Mouse (Mus musculus): Measurements from ENCODE around the gene Arsa.

The Arsa gene

GRCm38 (mm10) chr15:89494970-89495369, 17.7 kb upstream of the Arsa start:
- peak; percentile 24 for DNase-seq (ENCODE audit: low read depth)

GRCm38 (mm10) chr15:89488611-89489117, 11.4 kb upstream of the Arsa start:
- DNase-seq (ENCODE audit: low read depth): no peak

GRCm38 (mm10) chr15:89488182-89488581, 11.0 kb upstream of the Arsa start:
- DNase-seq (ENCODE audit: low read depth): no peak

DNA sequence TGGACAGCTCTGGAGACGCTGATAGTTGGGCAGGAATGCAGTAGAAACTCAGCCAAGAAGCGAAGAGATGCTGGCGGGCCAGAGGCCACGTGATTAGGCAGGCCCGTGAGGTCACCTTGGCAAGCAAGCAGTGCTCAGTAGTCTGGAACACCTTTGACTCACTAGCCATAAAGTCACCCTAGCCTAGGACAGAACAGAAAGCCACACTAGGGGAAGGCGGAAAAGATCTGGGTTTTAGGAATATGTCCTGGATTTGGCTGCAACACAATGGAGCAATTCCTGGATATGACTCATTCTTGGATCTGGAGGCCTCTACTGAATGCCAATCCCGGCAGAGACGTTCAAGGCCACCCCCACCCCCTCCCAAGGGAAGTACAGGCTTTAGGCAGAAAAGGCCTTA, 3.4 kb upstream of the Arsa start:
- DNase-seq (ENCODE audit: low read depth): peak; percentile 94

DNA sequence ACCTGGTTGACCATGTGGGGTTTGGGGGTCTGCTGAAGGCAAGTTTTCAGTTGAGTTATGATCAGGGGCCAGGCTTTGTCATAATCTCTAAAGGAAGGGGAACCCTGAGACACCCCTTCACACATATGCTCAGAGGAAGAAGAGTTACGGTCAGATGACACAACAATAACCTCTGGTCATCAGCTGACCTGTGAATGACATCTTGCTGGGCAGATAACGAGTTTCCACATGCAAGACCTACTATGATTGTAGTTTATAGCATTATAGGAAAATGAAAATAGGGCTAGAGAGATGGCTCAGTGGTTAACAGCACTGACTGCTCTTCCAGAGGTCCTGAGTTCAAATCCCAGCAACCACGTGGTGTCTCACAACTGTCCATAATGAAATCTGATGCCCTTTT, 1.4 kb upstream of the Arsa start:
- no peak for DNase-seq (ENCODE audit: low read depth)

DNA sequence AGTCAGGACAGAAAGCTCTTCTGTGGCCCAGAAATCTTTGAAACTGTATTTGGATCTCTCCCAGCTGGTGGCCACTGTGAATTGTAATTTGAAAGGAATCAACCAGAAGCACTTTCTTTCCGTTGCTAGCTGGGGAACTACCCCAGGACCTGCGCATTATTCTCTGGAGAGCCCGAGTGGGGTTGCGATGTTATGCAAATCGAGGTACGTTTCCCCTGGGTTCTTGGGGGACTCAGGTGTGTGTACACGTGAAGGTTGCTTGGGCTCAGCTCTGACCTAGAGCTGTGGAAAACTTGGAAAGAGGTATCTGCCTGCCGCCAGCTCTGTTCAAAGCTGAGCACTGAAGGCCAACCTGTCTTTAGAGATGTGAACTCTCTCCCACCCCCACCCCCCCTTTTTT, 581 bp upstream of the Arsa start:
- DNase-seq (ENCODE audit: low read depth): no peak

DNA sequence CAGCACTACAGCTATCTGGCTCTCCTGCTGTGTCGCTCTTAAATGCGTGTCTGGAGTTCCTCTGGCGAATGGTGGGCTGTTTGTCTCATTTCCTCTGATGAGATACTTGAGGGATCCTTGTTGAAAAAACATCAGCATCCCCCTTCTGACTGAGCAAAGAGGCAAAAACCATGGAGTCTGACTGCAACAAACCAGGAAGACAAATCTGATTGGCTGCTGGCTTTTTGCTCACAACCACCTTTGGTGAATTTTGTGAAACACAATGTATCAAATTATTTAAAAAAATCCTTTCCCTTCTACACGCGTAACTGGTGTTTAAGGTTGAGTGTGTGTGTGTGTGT, 780 bp downstream of the Arsa start:
- DNase-seq (ENCODE audit: low read depth): peak; percentile 72

- peak; percentile 98 for DNase-seq (ENCODE audit: low read depth)
These were observed 1.4 kb downstream of the Arsa start for GRCm38 (mm10) chr15:89475611-89476474.

- no peak for DNase-seq (ENCODE audit: low read depth)
These were observed 2.0 kb downstream of the Arsa start for GRCm38 (mm10) chr15:89475293-89475600.

DNA sequence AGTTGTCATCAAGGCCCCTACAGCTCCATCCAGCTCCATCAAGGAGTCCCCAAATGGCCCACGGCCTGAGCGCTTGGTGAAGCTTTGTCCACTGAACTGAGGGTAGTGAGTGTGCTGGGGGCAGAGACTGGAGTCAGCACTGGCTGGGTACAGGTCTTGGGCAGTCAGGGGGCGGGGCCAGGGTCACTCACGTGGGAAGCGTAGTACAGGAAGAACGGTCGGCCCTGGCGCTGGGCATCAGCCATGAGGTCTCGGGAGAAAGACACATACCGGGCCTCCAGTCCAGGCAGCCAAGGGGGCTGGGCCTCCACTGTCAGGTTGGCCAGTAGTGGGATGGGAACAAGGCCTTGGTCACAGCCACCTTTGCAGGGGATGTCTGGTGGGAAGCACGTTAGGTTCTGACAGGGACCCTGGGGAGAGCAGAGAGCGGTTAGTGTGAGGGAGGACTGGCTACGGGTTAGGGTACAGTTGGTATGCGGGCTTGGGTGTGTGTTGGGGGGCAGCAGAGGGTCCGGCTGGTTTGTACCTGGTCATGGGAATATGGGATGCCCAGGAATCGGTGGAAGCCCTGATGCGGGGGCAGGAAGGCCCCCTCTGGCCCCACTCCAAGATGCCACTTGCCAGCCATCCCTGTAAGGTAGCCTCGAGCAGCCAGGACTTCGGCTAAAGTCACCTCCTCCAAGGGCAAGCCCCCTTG, 2.5 kb downstream of the Arsa start:
- no peak for DNase-seq (ENCODE audit: low read depth)

GRCm38 (mm10) chr15:89473921-89474320, 3.3 kb downstream of the Arsa start:
- DNase-seq (ENCODE audit: low read depth): no peak

GRCm38 (mm10) chr15:89473370-89473769, 3.9 kb downstream of the Arsa start:
- no peak for DNase-seq (ENCODE audit: low read depth)

DNA sequence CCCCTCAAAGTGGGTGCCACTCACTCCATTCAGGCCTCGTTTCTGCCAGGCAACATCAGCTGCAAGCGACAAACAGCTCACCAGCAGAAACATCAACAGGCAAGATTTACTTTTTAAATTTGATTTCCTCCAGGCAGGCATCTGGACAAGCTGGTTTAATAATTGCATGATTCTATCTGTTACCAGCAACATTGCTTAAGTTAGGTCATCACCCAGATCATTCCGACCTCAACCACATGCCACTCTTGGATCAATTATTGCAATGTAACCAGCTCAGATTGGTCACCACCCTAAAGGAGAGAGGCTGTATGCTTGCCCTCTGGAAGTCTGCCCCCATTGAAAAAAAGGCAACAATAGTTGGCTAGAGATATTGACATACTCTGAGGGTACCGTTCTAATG, 5.7 kb downstream of the Arsa start:
- DNase-seq (ENCODE audit: low read depth): no peak

DNA sequence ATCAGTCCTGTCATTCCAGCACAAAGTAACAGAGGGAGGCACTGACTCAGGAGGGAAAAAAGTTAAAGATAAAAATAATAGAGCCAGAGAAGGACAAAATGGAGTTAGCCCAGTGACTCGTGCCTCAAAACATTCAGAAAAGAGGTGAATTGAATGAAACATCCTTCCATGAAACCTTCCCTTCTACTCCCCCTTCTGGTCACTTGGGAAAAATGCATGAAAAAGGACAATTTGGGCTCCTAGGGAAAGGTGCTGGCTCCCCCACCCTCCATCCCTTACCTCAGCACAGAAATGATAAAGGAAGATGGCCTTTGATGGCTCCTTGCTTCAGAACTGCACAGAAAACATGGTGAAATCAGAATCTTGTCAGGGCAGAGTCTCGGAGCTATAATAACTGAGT, 8.6 kb downstream of the Arsa start:
- peak; percentile 77 for DNase-seq (ENCODE audit: low read depth)

DNA sequence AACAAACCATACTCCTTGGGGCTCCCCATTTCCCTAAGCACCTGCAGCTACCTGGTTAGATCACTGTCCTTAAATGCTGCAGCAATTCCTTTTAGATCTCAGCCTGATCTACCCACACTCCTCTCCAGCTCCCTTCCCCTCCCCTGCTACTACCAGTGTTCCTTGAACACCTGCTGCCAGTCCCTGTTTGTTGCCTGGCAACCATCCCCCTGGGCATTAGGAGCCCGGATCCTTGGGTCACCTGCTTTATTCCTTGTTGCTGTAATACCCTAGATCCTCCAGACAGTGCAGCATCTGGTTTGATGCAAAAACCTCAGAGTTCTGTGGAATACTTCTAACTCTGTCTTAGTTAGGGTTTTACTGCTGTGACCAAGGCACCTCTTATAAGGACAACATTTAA, 12.2 kb downstream of the Arsa start:
- no peak for DNase-seq (ENCODE audit: low read depth)

- DNase-seq (ENCODE audit: low read depth): peak; percentile 62
These were observed 13.6 kb downstream of the Arsa start for GRCm38 (mm10) chr15:89463334-89464235.

DNA sequence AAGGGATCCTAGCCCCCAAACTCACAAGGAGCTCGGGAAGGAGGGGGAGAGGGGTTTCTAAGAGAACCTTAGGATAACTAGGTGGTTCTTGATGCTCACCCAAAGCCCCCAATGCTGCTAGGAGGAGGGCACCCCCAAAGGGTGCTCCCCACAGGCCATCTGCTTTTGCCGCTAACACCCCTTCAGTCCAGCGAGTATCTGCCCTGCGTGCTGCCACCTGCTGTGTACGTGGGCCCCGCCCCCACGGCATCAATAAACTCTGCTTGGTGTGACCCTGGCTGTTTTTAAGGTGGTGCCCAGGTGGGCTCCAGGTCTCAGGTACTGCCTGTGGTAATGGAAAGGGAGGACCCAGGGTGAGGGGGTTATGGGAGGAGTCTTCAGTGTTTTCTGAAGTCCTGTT, 15.0 kb downstream of the Arsa start:
- no peak for DNase-seq (ENCODE audit: low read depth)

GRCm38 (mm10) chr15:89461321-89461720, 15.9 kb downstream of the Arsa start:
- no peak for DNase-seq (ENCODE audit: low read depth)

- DNase-seq (ENCODE audit: low read depth): no peak
These were observed 16.9 kb downstream of the Arsa start for GRCm38 (mm10) chr15:89460298-89460697.

DNA sequence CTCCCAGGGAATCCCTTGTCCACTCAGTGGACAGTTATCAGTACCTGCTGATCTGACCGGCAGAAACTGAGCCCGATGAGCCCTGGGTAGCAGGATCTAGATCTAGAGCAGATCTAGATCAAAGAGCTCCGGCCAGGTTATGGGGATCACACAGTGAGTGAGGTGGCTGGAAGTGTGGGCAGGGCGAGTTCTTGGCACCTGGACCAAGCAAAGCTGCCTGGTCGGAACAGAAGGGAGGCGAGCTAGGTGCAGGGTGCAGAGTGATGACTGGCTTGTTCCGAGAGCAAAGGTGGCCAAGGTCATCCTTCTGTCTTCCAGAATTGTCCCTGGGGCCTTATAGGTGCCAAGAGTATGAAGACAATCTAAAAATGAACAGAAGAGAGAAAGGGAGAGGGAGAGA, 17.4 kb downstream of the Arsa start:
- DNase-seq (ENCODE audit: low read depth): no peak

DNA sequence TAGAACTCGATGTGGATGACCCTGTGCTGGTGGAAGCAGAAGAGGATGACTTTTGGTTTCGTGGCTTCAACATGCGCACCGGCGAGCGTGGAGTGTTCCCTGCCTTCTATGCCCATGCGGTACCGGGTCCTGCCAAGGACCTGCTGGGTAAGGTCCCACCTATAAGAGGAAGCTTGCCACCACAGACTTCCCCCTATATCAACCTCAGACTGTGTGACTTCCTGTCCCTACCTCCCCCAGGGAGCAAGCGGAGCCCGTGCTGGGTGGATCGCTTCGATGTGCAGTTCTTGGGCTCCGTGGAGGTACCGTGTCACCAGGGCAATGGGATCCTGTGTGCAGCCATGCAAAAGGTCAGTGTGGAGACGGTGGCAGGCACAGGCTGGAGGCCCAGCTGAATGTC, 18.3 kb downstream of the Arsa start:
- no peak for DNase-seq (ENCODE audit: low read depth)

- no peak for DNase-seq (ENCODE audit: low read depth)
These were observed 21.6 kb downstream of the Arsa start for GRCm38 (mm10) chr15:89455642-89456041.

- DNase-seq (ENCODE audit: low read depth): no peak
These were observed 22.4 kb downstream of the Arsa start for GRCm38 (mm10) chr15:89454857-89455256.
